Mouse (Mus musculus): ENCODE results near the gene Lipt2. TPM values are rescaled to one million over a fixed set of nuclear protein-coding genes. Genes with fewer than 3 reads are reported as not detected.

Gene Lipt2
- 8.6 and 9.2 TPM in 2 replicates for polyA plus RNA-seq (2015; fragmentation: Nextera tagmentation; extraction: Ambion mirVana)

DNA sequence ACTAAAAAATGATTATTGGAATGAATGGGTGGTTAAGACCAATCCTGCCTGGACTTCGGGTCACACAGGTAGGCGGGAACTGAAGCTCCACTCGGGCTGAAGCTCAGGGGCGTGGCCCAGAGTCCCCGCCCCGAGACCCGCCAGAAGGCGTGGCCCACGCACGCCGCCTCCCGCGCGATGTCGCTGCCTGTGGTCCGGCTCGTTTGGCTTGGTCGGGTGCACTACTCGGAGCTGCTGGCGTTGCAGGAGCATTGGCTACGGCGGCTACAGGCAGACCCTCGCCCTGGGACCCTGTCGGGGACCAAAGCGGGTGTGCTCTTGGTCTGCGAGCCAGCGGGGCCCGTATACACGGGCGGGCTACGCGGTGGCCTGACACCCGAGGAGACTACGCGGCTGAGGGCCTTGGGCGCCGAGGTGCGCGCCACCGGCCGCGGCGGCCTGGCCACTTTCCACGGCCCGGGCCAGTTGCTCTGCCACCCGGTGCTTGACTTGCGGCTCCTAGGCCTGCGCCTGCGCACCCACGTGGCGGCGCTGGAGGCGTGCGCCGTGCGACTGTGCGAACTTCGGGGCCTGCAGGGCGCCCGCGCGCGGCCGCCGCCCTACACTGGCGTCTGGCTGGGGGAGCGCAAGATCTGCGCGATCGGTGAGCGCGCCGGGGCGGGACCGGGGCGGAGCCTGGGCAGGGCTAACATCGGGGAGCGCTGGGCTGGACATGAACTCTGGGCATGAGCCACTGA is at the start of gene Lipt2:
Gene Lipt2, plus strand, starts transcription at position 173 of the 737 bp plus-strand sequence.

GRCm38 (mm10) chr7:100121376-100121789 is 37.7 kb upstream of the Lipt2 start, which contains the start of gene Pold3:
Gene Pold3 (minus strand): TSS chr7:100121565.

DNA sequence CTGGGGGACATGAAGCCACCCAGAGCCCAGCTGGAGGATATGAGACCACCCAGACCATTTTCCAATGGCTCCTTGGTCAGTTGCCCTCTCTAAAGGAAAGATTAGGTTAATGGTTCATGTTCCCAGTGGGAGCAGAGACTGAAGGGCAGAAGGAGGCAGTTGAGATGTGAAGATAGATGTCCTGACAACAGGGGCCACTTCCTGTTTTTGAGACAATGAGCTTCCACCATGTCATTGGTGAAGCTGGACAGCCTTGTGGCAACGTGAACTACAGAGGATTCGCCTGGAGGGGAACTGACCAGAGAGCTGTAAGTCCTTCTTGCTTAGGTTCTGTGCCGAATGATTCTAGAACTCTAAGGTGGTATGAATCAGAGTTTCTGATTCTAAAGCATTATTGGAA is 17.2 kb downstream of the Lipt2 start, which contains the start of gene Kcne3:
Gene Kcne3, plus strand, starts transcription at position 234 of the 400 bp plus-strand sequence.

Other genes starting within 250 kb of the Lipt2 start
- 3.0 and 3.4 TPM in 2 replicates for gene Rnf169, start 178.8 kb upstream of the Lipt2 start, polyA plus RNA-seq (2015; fragmentation: Nextera tagmentation; extraction: Ambion mirVana)
- gene Chrdl2, start 153.1 kb upstream of the Lipt2 start, polyA plus RNA-seq (2015; fragmentation: Nextera tagmentation; extraction: Ambion mirVana): 0.59 and 0.81 TPM in 2 replicates
- gene Pold3, start 37.7 kb upstream of the Lipt2 start, polyA plus RNA-seq (2015; fragmentation: Nextera tagmentation; extraction: Ambion mirVana): 49.6 and 53.8 TPM in 2 replicates
- gene Kcne3, start 17.2 kb downstream of the Lipt2 start, polyA plus RNA-seq (2015; fragmentation: Nextera tagmentation; extraction: Ambion mirVana): 3.4 and 5.8 TPM in 2 replicates
- gene Pgm2l1, start 68.1 kb downstream of the Lipt2 start, polyA plus RNA-seq (2015; fragmentation: Nextera tagmentation; extraction: Ambion mirVana): 2.8 and 3.2 TPM in 2 replicates
- gene P4ha3, start 126.2 kb downstream of the Lipt2 start, polyA plus RNA-seq (2015; fragmentation: Nextera tagmentation; extraction: Ambion mirVana): 0.52 and 0.63 TPM in 2 replicates
- 13.8 and 15.0 TPM in 2 replicates for gene C2cd3, start 213.0 kb downstream of the Lipt2 start, polyA plus RNA-seq (2015; fragmentation: Nextera tagmentation; extraction: Ambion mirVana)
- gene Ppme1, start 213.0 kb downstream of the Lipt2 start, polyA plus RNA-seq (2015; fragmentation: Nextera tagmentation; extraction: Ambion mirVana): 16.3 and 18.1 TPM in 2 replicates